Mouse (Mus musculus): ENCODE measurements around the gene Rack1.
"Not testable (repeated sequence)": the region's sequence is repeated elsewhere in the genome, so short reads cannot be mapped to it uniquely, and the experiment has no call there.

DNA sequence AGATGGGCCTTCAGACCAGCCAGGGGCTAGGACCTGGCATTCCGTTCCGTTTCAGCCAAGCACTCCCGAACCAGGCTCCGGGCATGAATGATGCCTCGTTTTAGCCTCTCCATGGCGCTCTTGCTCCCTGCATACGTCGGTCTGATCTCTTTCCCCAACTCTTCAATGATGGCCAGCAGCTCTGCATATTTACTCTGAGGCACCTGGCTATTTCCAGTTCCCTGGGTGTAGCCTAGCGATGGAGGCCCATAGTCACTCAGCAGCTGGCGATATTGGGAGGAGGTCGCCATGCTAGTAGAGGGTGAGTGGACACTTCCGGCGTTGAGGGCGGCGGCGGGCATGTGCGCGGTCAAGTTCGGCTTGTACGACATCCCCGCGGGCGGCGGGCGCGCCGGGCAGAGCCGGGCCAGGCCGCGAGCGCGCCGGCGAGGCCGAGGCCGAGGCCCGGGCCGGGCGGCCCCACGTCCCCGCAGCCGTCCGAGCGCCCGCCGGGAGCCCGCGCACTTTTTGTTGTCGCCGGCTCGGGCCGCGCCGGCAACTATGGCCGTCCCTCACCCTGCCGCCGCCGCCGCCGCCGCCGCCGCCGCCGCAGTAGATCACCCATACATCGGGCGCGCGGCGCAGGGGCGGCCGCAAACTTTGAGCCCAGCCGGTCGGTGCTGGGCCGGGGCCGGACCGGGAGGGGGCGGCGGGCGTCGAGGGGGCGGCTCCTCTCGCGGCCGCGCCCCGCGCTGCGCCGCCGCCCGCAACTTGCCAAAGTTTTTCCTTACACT is 26.0 kb downstream of the Rack1 start, which contains the start of the genes Trim7 and Gm12184:
- TF ChIP-seq JUND (conservative IDR thresholded peaks at IDR 0.05; ENCODE audit: low read depth, low read length); ZMIZ1 (IDR thresholded peaks at IDR 0.05; ENCODE audit: low read depth, low read length); MAZ (IDR thresholded peaks at IDR 0.05; ENCODE audit: low read depth, low read length); USF2 (conservative IDR thresholded peaks at IDR 0.05; ENCODE audit: low read depth, low read length); E2F4 (IDR thresholded peaks at IDR 0.05; ENCODE audit: insufficient replicate concordance, low read depth, low read length); ELF1 (IDR thresholded peaks at IDR 0.05; ENCODE audit: low read depth, low read length); MAX (IDR thresholded peaks at IDR 0.05; ENCODE audit: low read length); CHD2 (IDR thresholded peaks at IDR 0.05; ENCODE audit: low read length); POLR2AphosphoS2 (IDR thresholded peaks at IDR 0.05; ENCODE audit: low read depth, low read length): not testable (repeated sequence)
- TF ChIP-seq CTCF (conservative IDR thresholded peaks at IDR 0.05 in 1 of 2, IDR thresholded peaks at IDR 0.05 in 1 of 2; ENCODE audit: low read depth in 2 of 2, low read length in 2 of 2) = peak in 1 of 2 experiments; percentile 10; a peak in 1 of 4 replicates
